Mouse (Mus musculus) heart, embryonic 12.5 days (tissue): ENCODE results near the gene Foxp4. TPM values are rescaled to one million over a fixed set of nuclear protein-coding genes. Genes with fewer than 3 reads are reported as not detected.

ENCODE experiments used
- ATAC-seq: fragments of 200-750 bp; cut with Nextera tagmentation; 2 replicates; pipeline ENCODE4 v1.8.0; 2017; ENCODE audit warnings: moderate TSS enrichment, moderate library complexity; ENCODE audit not compliant: insufficient number of reproducible peaks, low FRiP score
- H3K27ac ChIP-seq: fragments of 300-500 bp; sonication (generic); 2 replicates; pipeline ENCODE4 v1.5.1; 2016; ENCODE audit warnings: mild to moderate bottlenecking, moderate library complexity; ENCODE audit not compliant: poor library complexity, severe bottlenecking
- H3K27me3 ChIP-seq: fragments of 300-500 bp; sonication (generic); replicated peaks from 2 replicates; pipeline ENCODE4 v1.6.1; 2016; ENCODE audit warnings: mild to moderate bottlenecking, moderate library complexity
- H3K36me3 ChIP-seq: fragments of 300-500 bp; sonication (generic); 2 replicates; pipeline ENCODE4 v1.6.1; 2016; ENCODE audit warnings: mild to moderate bottlenecking, moderate library complexity
- H3K4me1 ChIP-seq: fragments of 300-500 bp; sonication (generic); replicated peaks from 2 replicates; pipeline ENCODE4 v1.6.1; 2016; ENCODE audit warnings: mild to moderate bottlenecking
- H3K4me2 ChIP-seq: fragments of 300-500 bp; sonication (generic); 2 replicates; pipeline ENCODE4 v1.6.1; 2016; ENCODE audit warnings: mild to moderate bottlenecking, moderate library complexity
- H3K4me3 ChIP-seq: fragments of 300-500 bp; sonication (generic); 2 replicates; pipeline ENCODE4 v1.5.1; 2016; ENCODE audit warnings: mild to moderate bottlenecking
- H3K9ac ChIP-seq: fragments of 300-500 bp; sonication (generic); 2 replicates; pipeline ENCODE4 v1.6.1; 2016; ENCODE audit warnings: mild to moderate bottlenecking, moderate library complexity
- H3K9me3 ChIP-seq: fragments of 300-500 bp; sonication (generic); replicated peaks from 2 replicates; pipeline ENCODE4 v1.6.1; 2016; ENCODE audit warnings: mild to moderate bottlenecking, moderate library complexity
- WGBS: fragments of 180-500 bp; shearing (Covaris S2); methylation state at CpG from one replicate; pipeline ENCODE4 v1.1.7; 2016; 5-methylcytosine and 5-hydroxymethylcytosine counted together
- polyA plus RNA-seq: library from polyadenylated mRNA; unstranded; fragments of >200 nt; fragmentation: Nextera tagmentation; extraction: Ambion mirVana; gene quantifications from 2 replicates; pipeline ENCODE4 v1.2.1, GENCODE M21; 2016

Gene Foxp4
- 20.7 and 22.5 TPM in 2 replicates for polyA plus RNA-seq

- no peaks in the 10 kb centered on the region for H3K27me3 ChIP-seq
- peak within 1 kb of the TSS; percentile 97 for H3K27ac ChIP-seq
- peaks cover 4% of the 10 kb centered on the region; the same call in 1 of the 2 replicates for H3K36me3 ChIP-seq
- H3K9ac ChIP-seq: peak within 1 kb of the TSS; percentile 96
- WGBS: under 1% methylated on average over 88 of the region's 91 CpGs
- H3K4me3 ChIP-seq: peak within 1 kb of the TSS; percentile 79
- H3K4me1 ChIP-seq: peaks cover 42% of the 10 kb centered on the region
- H3K4me2 ChIP-seq: peak within 1 kb of the TSS; percentile 99
- peak; percentile 84 for ATAC-seq
- peaks cover 3% of the 10 kb centered on the region; the same call in 1 of the 2 replicates for H3K9me3 ChIP-seq
Measured at GRCm38 (mm10) chr17:47924383-47925339, at the start of gene Foxp4. Gene Foxp4 (minus strand): TSS chr17:47924645.

- WGBS: 2% methylated on average over 61 of the region's 61 CpGs
Measured at GRCm38 (mm10) chr17:47973563-47974472, 49.4 kb upstream of the Foxp4 start.

GRCm38 (mm10) chr17:47965885-47966505 is 41.5 kb upstream of the Foxp4 start:
- no peaks in the 10 kb centered on the region for H3K27me3 ChIP-seq
- no peak overlapping the region for H3K27ac ChIP-seq
- H3K36me3 ChIP-seq: no peaks in the 10 kb centered on the region
- WGBS: 43% methylated on average over 9 of the region's 12 CpGs
- H3K9me3 ChIP-seq: peaks cover 8% of the 10 kb centered on the region
- H3K4me1 ChIP-seq: peaks cover 4% of the 10 kb centered on the region
- H3K9ac ChIP-seq: 0 out of 2 replicates have a peak overlapping the region, but pooled peaks have one; percentile 26
- no peak for ATAC-seq
- no peak overlapping the region for H3K4me2 ChIP-seq
- no peak overlapping the region for H3K4me3 ChIP-seq

More at GRCm38 (mm10) chr17:47973563-47974472, 49.4 kb upstream of the Foxp4 start:
- H3K4me2 ChIP-seq: peak overlapping the region; percentile 87
- H3K27me3 ChIP-seq: no peaks in the 10 kb centered on the region
- peaks cover 4% of the 10 kb centered on the region; the same call in 1 of the 2 replicates for H3K9me3 ChIP-seq
- no peaks in the 10 kb centered on the region for H3K36me3 ChIP-seq
- H3K4me3 ChIP-seq: peak overlapping the region; percentile 46
- peak overlapping the region; percentile 67 for H3K9ac ChIP-seq
- H3K27ac ChIP-seq: peak overlapping the region; percentile 85
- H3K4me1 ChIP-seq: peaks cover 39% of the 10 kb centered on the region
- ATAC-seq: peak; percentile 60

- Histone ChIP-seq H3K27me3 (no peaks in the 10 kb centered on the region; the same call in 1 of the 2 replicates), H3K4me1 (peaks cover 32% of the 10 kb centered on the region), H3K9me3 (no peaks in the 10 kb centered on the region), H3K4me2 (no peak overlapping the region), H3K9ac (no peak overlapping the region), H3K27ac (peak overlapping the region; percentile 41; the same call in 1 of the 2 replicates), H3K36me3 (no peaks in the 10 kb centered on the region), H3K4me3 (no peak overlapping the region)
- 31% methylated on average over 10 of the region's 10 CpGs for WGBS
- no peak for ATAC-seq
Measured at GRCm38 (mm10) chr17:47958046-47958790, 33.8 kb upstream of the Foxp4 start.

GRCm38 (mm10) chr17:47956486-47956885 is 32.0 kb upstream of the Foxp4 start:
- Histone ChIP-seq H3K36me3 (no peaks in the 10 kb centered on the region), H3K27me3 (no peaks in the 10 kb centered on the region; the same call in 1 of the 2 replicates), H3K4me2 (no peak overlapping the region), H3K9me3 (no peaks in the 10 kb centered on the region), H3K9ac (no peak overlapping the region), H3K27ac (no peak overlapping the region), H3K4me1 (peaks cover 44% of the 10 kb centered on the region), H3K4me3 (no peak overlapping the region)
- 94% methylated on average over 8 of the region's 8 CpGs for WGBS
- no peak for ATAC-seq

GRCm38 (mm10) chr17:47955054-47955741 is 30.8 kb upstream of the Foxp4 start:
- Histone ChIP-seq H3K27ac (peak overlapping the region; percentile 49), H3K9me3 (no peaks in the 10 kb centered on the region), H3K4me2 (peak overlapping the region; percentile 11), H3K27me3 (no peaks in the 10 kb centered on the region; the same call in 1 of the 2 replicates), H3K36me3 (no peaks in the 10 kb centered on the region), H3K9ac (no peak overlapping the region; the same call in 1 of the 2 replicates), H3K4me1 (peaks cover 44% of the 10 kb centered on the region), H3K4me3 (no peak overlapping the region)
- whole genome bisulfite sequencing: 20% methylated on average over 12 of the region's 12 CpGs
- ATAC-seq: peak; percentile 71

- 31% methylated on average over 5 of the region's 5 CpGs for WGBS
- no peak overlapping the region for H3K9ac ChIP-seq
Measured at GRCm38 (mm10) chr17:47953231-47953630, 28.8 kb upstream of the Foxp4 start.

GRCm38 (mm10) chr17:47952368-47953081 is 28.1 kb upstream of the Foxp4 start:
- Histone ChIP-seq H3K27ac (no peak overlapping the region), H3K9ac (peak overlapping the region; percentile 25; the same call in 1 of the 2 replicates), H3K27me3 (no peaks in the 10 kb centered on the region; the same call in 1 of the 2 replicates), H3K36me3 (no peaks in the 10 kb centered on the region), H3K4me3 (no peak overlapping the region), H3K9me3 (no peaks in the 10 kb centered on the region), H3K4me1 (peaks cover 32% of the 10 kb centered on the region), H3K4me2 (0 out of 2 replicates have a peak overlapping the region, but pooled peaks have one; percentile 15)
- WGBS: 25% methylated on average over 12 of the region's 12 CpGs
- ATAC-seq: no peak

More at GRCm38 (mm10) chr17:47953231-47953630, 28.8 kb upstream of the Foxp4 start:
- no peaks in the 10 kb centered on the region for H3K36me3 ChIP-seq
- no peak overlapping the region for H3K27ac ChIP-seq
- peaks cover 38% of the 10 kb centered on the region for H3K4me1 ChIP-seq
- H3K27me3 ChIP-seq: no peaks in the 10 kb centered on the region; the same call in 1 of the 2 replicates
- no peak overlapping the region for H3K4me2 ChIP-seq
- no peak overlapping the region for H3K4me3 ChIP-seq
- no peaks in the 10 kb centered on the region for H3K9me3 ChIP-seq
- no peak for ATAC-seq

GRCm38 (mm10) chr17:47951452-47951851 is 27.0 kb upstream of the Foxp4 start:
- ATAC-seq: no peak
- no peak overlapping the region for H3K4me2 ChIP-seq
- H3K9ac ChIP-seq: no peak overlapping the region
- no peak overlapping the region for H3K27ac ChIP-seq
- no peaks in the 10 kb centered on the region for H3K9me3 ChIP-seq
- H3K4me1 ChIP-seq: peaks cover 41% of the 10 kb centered on the region
- no peak overlapping the region for H3K4me3 ChIP-seq
- no peaks in the 10 kb centered on the region for H3K36me3 ChIP-seq
- no peaks in the 10 kb centered on the region; the same call in 1 of the 2 replicates for H3K27me3 ChIP-seq
- WGBS: 81% methylated on average over 13 of the region's 13 CpGs
